Mouse (Mus musculus): Measurements from ENCODE around the gene Elavl2.

GRCm38 (mm10) chr4:91263733-91264440 lies 136.7 kb downstream of the Elavl2 start:
- no peak for TF ChIP-seq EP300 (IDR thresholded peaks at IDR 0.05; ENCODE audit: insufficient read depth, low read depth, low read length)
- no peak for TF ChIP-seq CTCF (IDR thresholded peaks at IDR 0.05)
- no peak for TF ChIP-seq POLR2A (IDR thresholded peaks at IDR 0.05; ENCODE audit: insufficient read depth, low read depth, low read length)
